Mouse (Mus musculus): ENCODE measurements around the gene Cabp2.

DNA sequence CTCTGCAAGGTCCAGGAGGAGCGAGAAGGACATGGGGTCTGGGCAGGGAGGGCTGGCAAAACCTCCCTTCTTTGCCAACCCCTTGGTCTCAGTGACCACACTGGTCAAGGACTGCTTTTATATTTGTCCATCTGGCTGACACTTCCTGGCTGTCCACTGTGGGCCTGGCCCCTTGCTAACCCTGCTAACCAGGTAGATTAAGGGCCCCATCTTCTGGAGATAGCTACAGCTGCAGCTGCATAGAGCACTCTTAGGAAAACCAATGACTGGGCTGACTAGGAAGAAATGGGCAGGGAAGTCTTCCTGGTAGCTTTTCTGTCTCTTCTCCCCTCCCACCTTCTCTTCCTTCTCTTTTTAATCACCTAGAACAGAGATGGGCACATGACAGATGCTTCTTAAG is 3.6 kb downstream of the Cabp2 start:
- no peak for TF ChIP-seq POLR2A (IDR thresholded peaks at IDR 0.05; ENCODE audit: extremely low read depth, insufficient read depth, low read length)
- TF ChIP-seq CTCF (IDR thresholded peaks at IDR 0.05; ENCODE audit: extremely low read depth, insufficient read depth, low read length) = 0 out of 2 replicates have a peak, but pooled peaks have one; percentile 4
